Mouse (Mus musculus): ENCODE data around the gene Dact3.

Dact3 gene

GRCm38 (mm10) chr7:16893612-16894011, 18.5 kb downstream of the Dact3 start:
- no peak for DNase-seq (ENCODE audit: low read depth)

GRCm38 (mm10) chr7:16894279-16894678, 19.2 kb downstream of the Dact3 start:
- no peak for DNase-seq (ENCODE audit: low read depth)

- peak; percentile 85 for DNase-seq (ENCODE audit: low read depth)
Measured at GRCm38 (mm10) chr7:16895000-16895399, 19.9 kb downstream of the Dact3 start.

GRCm38 (mm10) chr7:16895511-16895910, 20.4 kb downstream of the Dact3 start:
- no peak for DNase-seq (ENCODE audit: low read depth)

GRCm38 (mm10) chr7:16900526-16900925, 25.4 kb downstream of the Dact3 start:
- DNase-seq (ENCODE audit: low read depth) = no peak

GRCm38 (mm10) chr7:16903439-16903955, 28.4 kb downstream of the Dact3 start:
- DNase-seq (ENCODE audit: low read depth) = no peak

GRCm38 (mm10) chr7:16904120-16904675, 29.1 kb downstream of the Dact3 start:
- DNase-seq (ENCODE audit: low read depth) = no peak

- DNase-seq (ENCODE audit: low read depth) = peak; percentile 64
Measured at GRCm38 (mm10) chr7:16905491-16906021, 30.4 kb downstream of the Dact3 start.

GRCm38 (mm10) chr7:16906281-16906680, 31.2 kb downstream of the Dact3 start, which contains the start of gene Ptgir:
Gene Ptgir, plus strand, starts transcription at chr7:16906490.
- DNase-seq (ENCODE audit: low read depth) = peak; percentile 69

- no peak for DNase-seq (ENCODE audit: low read depth)
Measured at GRCm38 (mm10) chr7:16906889-16907559, 31.9 kb downstream of the Dact3 start.

GRCm38 (mm10) chr7:16907842-16908241, 32.7 kb downstream of the Dact3 start:
- peak; percentile 55 for DNase-seq (ENCODE audit: low read depth)

- peak; percentile 53 for DNase-seq (ENCODE audit: low read depth)
Measured at GRCm38 (mm10) chr7:16908367-16908766, 33.2 kb downstream of the Dact3 start.

GRCm38 (mm10) chr7:16908859-16909258, 33.7 kb downstream of the Dact3 start:
- no peak for DNase-seq (ENCODE audit: low read depth)

GRCm38 (mm10) chr7:16909909-16910308, 34.8 kb downstream of the Dact3 start:
- no peak for DNase-seq (ENCODE audit: low read depth)

GRCm38 (mm10) chr7:16911904-16912303, 36.8 kb downstream of the Dact3 start:
- no peak for DNase-seq (ENCODE audit: low read depth)

GRCm38 (mm10) chr7:16912360-16912759, 37.2 kb downstream of the Dact3 start:
- DNase-seq (ENCODE audit: low read depth) = no peak

- DNase-seq (ENCODE audit: low read depth) = peak; percentile 89
Measured at GRCm38 (mm10) chr7:16913806-16914452, 38.8 kb downstream of the Dact3 start.

GRCm38 (mm10) chr7:16914453-16915343, 39.6 kb downstream of the Dact3 start:
- no peak for DNase-seq (ENCODE audit: low read depth)

GRCm38 (mm10) chr7:16915461-16916340, 40.6 kb downstream of the Dact3 start:
- DNase-seq (ENCODE audit: low read depth) = no peak

GRCm38 (mm10) chr7:16916342-16917265, 41.5 kb downstream of the Dact3 start:
- no peak for DNase-seq (ENCODE audit: low read depth)

Data from induced T-regulatory cell, adult 2 months (primary cell).